Mouse (Mus musculus): ENCODE data around the gene Elmo3. TPM values are rescaled to one million over a fixed set of nuclear protein-coding genes. Genes with fewer than 3 reads are reported as not detected.

Elmo3 gene
- polyA plus RNA-seq, 1 experiment, result 107 TPM

GRCm38 (mm10) chr8:105341399-105341798 lies 36.0 kb downstream of the Elmo3 start:
- no peak for TF ChIP-seq CTCF (IDR thresholded peaks at IDR 0.05; ENCODE audit: extremely low read depth, insufficient read length, insufficient replicate concordance, low read depth, low read length)
- no peak for TF ChIP-seq POLR2A (IDR thresholded peaks at IDR 0.05; ENCODE audit: low read depth, low read length)
- H3K36me3 ChIP-seq (ENCODE audit: control insufficient read depth, insufficient read depth, low read length), result peaks cover 24% of the 10 kb centered on the region
- no peak overlapping the region for H3K27ac ChIP-seq (ENCODE audit: insufficient read depth, low read depth, low read length)
- peaks cover 28% of the 10 kb centered on the region for H3K4me1 ChIP-seq (ENCODE audit: control insufficient read depth, insufficient read depth, insufficient read length, low read length)
- no peaks in the 10 kb centered on the region for H3K27me3 ChIP-seq (ENCODE audit: control insufficient read depth, insufficient read depth, low read length)
- WGBS, result 43% methylated on average over 8 of the region's 8 CpGs
- H3K4me3 ChIP-seq (ENCODE audit: low read depth, low read length), result no peak overlapping the region

- peaks cover 10% of the 10 kb centered on the region for H3K36me3 ChIP-seq (ENCODE audit: control insufficient read depth, insufficient read depth, low read length)
- no peak overlapping the region for H3K27ac ChIP-seq (ENCODE audit: insufficient read depth, low read depth, low read length)
- H3K4me1 ChIP-seq (ENCODE audit: control insufficient read depth, insufficient read depth, insufficient read length, low read length), result peaks cover 31% of the 10 kb centered on the region
- no peaks in the 10 kb centered on the region for H3K27me3 ChIP-seq (ENCODE audit: control insufficient read depth, insufficient read depth, low read length)
- 28% methylated on average over 4 of the region's 4 CpGs for WGBS
- no peak overlapping the region for H3K4me3 ChIP-seq (ENCODE audit: low read depth, low read length)
- TF ChIP-seq CTCF (IDR thresholded peaks at IDR 0.05; ENCODE audit: extremely low read depth, insufficient read length, insufficient replicate concordance, low read depth, low read length) (no peak), POLR2A (IDR thresholded peaks at IDR 0.05; ENCODE audit: low read depth, low read length) (no peak)
These were observed 37.4 kb downstream of the Elmo3 start for GRCm38 (mm10) chr8:105342768-105343167.

DNA sequence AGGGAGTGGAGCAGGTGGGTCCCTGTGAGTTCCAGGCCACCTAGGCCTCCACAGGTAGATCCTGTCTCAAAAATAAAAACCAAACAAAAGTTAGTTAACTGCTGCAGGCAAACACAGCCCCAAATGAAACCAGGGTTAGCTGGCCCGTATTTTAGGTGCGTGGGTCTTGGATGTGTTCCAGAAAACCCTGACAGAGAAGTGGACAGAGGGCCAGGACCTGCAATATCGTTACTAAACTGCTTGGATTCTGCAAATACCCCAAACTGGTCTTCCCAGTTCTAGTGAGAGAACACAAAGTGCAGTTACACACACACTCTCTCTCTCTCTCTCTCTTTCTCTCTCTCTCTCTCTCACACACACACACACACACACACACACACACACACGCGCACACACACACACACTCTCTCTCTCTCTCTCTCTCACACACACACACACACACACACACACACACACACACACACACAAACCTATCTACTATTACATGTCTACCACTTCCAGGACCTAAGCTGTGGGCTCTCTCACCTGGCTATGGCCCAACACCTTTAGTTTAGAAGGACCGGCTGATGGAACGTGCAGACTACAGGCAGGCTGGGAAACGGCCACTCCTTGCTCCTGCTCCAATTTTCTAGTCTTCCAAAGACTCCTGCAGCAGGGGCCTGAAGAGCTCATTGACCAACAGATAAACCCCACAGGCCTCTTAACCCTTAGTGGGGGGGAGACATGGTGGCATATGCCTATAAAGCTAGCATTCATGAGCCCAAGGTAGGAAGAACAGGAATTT lies 38.6 kb downstream of the Elmo3 start:
- Histone ChIP-seq H3K4me1 (ENCODE audit: control insufficient read depth, insufficient read depth, insufficient read length, low read length) (peaks cover 30% of the 10 kb centered on the region), H3K27ac (ENCODE audit: insufficient read depth, low read depth, low read length) (peak overlapping the region; percentile 83), H3K4me3 (ENCODE audit: low read depth, low read length) (no peak overlapping the region), H3K36me3 (ENCODE audit: control insufficient read depth, insufficient read depth, low read length) (no peaks in the 10 kb centered on the region), H3K27me3 (ENCODE audit: control insufficient read depth, insufficient read depth, low read length) (peaks cover 3% of the 10 kb centered on the region; the same call in 1 of the 2 replicates)
- 26% methylated on average over 8 of the region's 8 CpGs for WGBS
- TF ChIP-seq POLR2A (IDR thresholded peaks at IDR 0.05; ENCODE audit: low read depth, low read length), result no peak
- TF ChIP-seq CTCF (IDR thresholded peaks at IDR 0.05; ENCODE audit: extremely low read depth, insufficient read length, insufficient replicate concordance, low read depth, low read length), result no peak

- no peak for TF ChIP-seq CTCF (IDR thresholded peaks at IDR 0.05; ENCODE audit: extremely low read depth, insufficient read length, insufficient replicate concordance, low read depth, low read length)
- no peak for TF ChIP-seq POLR2A (IDR thresholded peaks at IDR 0.05; ENCODE audit: low read depth, low read length)
- Histone ChIP-seq H3K4me3 (ENCODE audit: low read depth, low read length) (no peak overlapping the region), H3K36me3 (ENCODE audit: control insufficient read depth, insufficient read depth, low read length) (no peaks in the 10 kb centered on the region), H3K27ac (ENCODE audit: insufficient read depth, low read depth, low read length) (peak overlapping the region; percentile 83), H3K27me3 (ENCODE audit: control insufficient read depth, insufficient read depth, low read length) (peaks cover 11% of the 10 kb centered on the region; the same call in 1 of the 2 replicates), H3K4me1 (ENCODE audit: control insufficient read depth, insufficient read depth, insufficient read length, low read length) (peaks cover 27% of the 10 kb centered on the region)
- WGBS, result 17% methylated on average over 7 of the region's 7 CpGs
These were observed 39.9 kb downstream of the Elmo3 start for GRCm38 (mm10) chr8:105345061-105345975.

GRCm38 (mm10) chr8:105346611-105347427 lies 41.4 kb downstream of the Elmo3 start:
- 3% methylated on average over 34 of the region's 34 CpGs for WGBS
- Histone ChIP-seq H3K27me3 (ENCODE audit: control insufficient read depth, insufficient read depth, low read length) (peaks cover 11% of the 10 kb centered on the region; the same call in 1 of the 2 replicates), H3K27ac (ENCODE audit: insufficient read depth, low read depth, low read length) (peak overlapping the region; percentile 55), H3K4me3 (ENCODE audit: low read depth, low read length) (peak overlapping the region; percentile 77), H3K4me1 (ENCODE audit: control insufficient read depth, insufficient read depth, insufficient read length, low read length) (peaks cover 22% of the 10 kb centered on the region), H3K36me3 (ENCODE audit: control insufficient read depth, insufficient read depth, low read length) (no peaks in the 10 kb centered on the region)
- TF ChIP-seq CTCF (IDR thresholded peaks at IDR 0.05; ENCODE audit: extremely low read depth, insufficient read length, insufficient replicate concordance, low read depth, low read length), result peak; percentile 28; the same call in 1 of the 2 replicates
- peak; percentile 65 for TF ChIP-seq POLR2A (IDR thresholded peaks at IDR 0.05; ENCODE audit: low read depth, low read length)

DNA sequence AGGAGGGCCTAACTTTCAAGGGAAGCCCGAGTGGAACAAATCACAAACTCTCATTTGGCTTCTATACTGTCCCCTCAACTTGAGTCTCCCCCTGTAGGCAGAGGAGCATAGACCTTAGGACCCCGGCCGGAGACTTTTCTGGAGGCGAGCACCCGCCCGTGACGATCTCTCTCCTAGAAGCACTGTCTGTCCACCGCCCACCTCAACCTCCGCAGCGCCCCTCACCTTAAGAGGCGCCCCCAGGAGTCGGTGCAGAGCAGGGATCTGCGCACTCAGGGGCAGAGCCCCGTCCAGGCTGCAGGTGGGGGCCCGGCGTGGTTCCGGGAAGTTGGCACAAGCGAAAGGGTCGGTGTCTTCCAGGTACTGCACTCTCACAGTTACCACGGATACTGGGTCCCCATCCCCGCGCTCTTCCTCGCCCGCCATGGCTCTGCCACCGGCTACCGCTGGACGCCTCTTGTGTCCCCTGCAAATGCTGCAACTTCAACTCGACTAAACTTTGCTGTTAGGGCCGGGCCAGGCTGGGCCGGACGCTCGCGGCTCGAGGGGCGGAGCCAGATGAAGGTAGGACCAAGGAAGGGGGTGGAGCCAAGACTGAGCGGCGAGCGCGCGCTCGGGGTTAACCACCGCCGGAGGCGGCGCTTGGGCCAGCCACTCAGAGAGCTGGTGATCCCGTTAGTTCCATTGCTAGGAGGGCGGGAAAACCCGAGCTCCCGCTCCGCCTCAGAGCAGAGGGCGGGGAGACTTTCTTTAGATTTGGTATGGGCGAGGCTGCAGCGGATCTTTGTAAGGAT lies 42.2 kb downstream of the Elmo3 start, which contains the start of gene Fhod1:
Gene Fhod1, minus strand, starts transcription at position 526 of the 794 bp plus-strand sequence.
- peak within 1 kb of the TSS; percentile 77 for H3K4me3 ChIP-seq (ENCODE audit: low read depth, low read length)
- peaks cover 11% of the 10 kb centered on the region; the same call in 1 of the 2 replicates for H3K27me3 ChIP-seq (ENCODE audit: control insufficient read depth, insufficient read depth, low read length)
- TF ChIP-seq CTCF (IDR thresholded peaks at IDR 0.05; ENCODE audit: extremely low read depth, insufficient read length, insufficient replicate concordance, low read depth, low read length) (no peak), POLR2A (IDR thresholded peaks at IDR 0.05; ENCODE audit: low read depth, low read length) (peak; percentile 87)
- H3K36me3 ChIP-seq (ENCODE audit: control insufficient read depth, insufficient read depth, low read length), result no peaks in the 10 kb centered on the region
- WGBS, result under 1% methylated on average over 53 of the region's 53 CpGs
- H3K27ac ChIP-seq (ENCODE audit: insufficient read depth, low read depth, low read length), result peak within 1 kb of the TSS; percentile 55
- H3K4me1 ChIP-seq (ENCODE audit: control insufficient read depth, insufficient read depth, insufficient read length, low read length), result peaks cover 22% of the 10 kb centered on the region

Measured in small intestine, adult 2 months (tissue).